Mouse (Mus musculus) thymus, adult 2 months (tissue): ENCODE measurements around the gene Rnf157.

Experiments used
- CTCF ChIP-seq: fragments of 200-500 bp; IDR thresholded peaks from 2 replicates; pipeline ENCODE4 v1.5.1; 2012; ENCODE audit warnings: mild to moderate bottlenecking, control low read depth, low read length, moderate library complexity, borderline replicate concordance; ENCODE audit not compliant: control insufficient read depth, poor library complexity, insufficient read depth; ENCODE audit errors: extremely low read depth
- POLR2A ChIP-seq: fragments of 200-500 bp; IDR thresholded peaks from 2 replicates; pipeline ENCODE4 v1.6.1; 2012; ENCODE audit warnings: mild to moderate bottlenecking, low read length, control low read depth, moderate library complexity; ENCODE audit not compliant: control insufficient read depth, poor library complexity, insufficient read depth; ENCODE audit errors: extremely low read depth

DNA sequence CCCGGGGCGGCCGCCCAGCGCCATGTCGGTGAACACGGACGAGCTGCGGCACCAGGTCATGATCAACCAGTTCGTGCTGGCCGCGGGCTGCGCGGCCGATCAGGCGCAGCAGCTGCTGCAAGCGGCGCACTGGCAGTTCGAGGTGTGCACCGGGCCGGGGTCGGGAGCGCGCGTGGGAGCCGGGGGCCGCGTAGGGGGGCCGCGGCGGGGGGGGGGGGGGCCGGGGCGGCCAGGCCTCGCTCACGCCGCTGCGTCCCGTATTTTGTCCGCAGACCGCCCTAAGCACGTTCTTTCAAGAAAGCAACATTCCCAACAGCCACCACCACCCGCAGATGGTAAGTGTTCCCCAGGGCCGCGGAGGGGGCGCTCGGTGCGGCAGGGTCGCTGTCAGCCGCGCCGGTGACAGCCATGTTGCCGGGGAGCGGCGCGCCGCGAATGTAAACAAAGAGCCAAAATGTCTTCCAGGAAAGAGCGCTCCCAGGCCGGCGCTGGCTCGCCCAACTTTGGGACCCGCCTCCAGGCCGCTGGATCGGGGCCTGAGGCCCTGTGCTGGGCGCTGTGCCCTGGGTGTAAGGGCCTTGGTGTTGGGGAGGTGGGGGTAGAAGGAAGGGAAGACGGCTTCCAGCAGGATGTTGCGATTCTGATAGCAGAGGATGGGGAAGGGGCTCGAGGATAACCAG, 21.6 kb upstream of the Rnf157 start:
- TF ChIP-seq CTCF (no peak), POLR2A (no peak; the same call in 1 of the 2 replicates)
